Mouse (Mus musculus) limb, embryonic 10.5 days (tissue): Measurements from ENCODE around the gene Dnajc24. TPM values are rescaled to one million over a fixed set of nuclear protein-coding genes. Genes with fewer than 3 reads are reported as not detected.

Experiments used
- DNase-seq: peaks from one replicate; pipeline ENCODE4 v3.0.0-alpha.2; 2017; ENCODE audit warnings: low spot score
- H3K27ac ChIP-seq: fragments of 300-500 bp; sonication (generic); 2 replicates; pipeline ENCODE4 v1.5.1; 2016; ENCODE audit warnings: mild to moderate bottlenecking
- H3K27me3 ChIP-seq: fragments of 300-500 bp; sonication (generic); 2 replicates; pipeline ENCODE4 v1.6.1; 2016; ENCODE audit warnings: low read depth, mild to moderate bottlenecking; ENCODE audit not compliant: poor library complexity, severe bottlenecking
- H3K36me3 ChIP-seq: fragments of 300-500 bp; sonication (generic); 2 replicates; pipeline ENCODE4 v1.6.1; 2016; ENCODE audit warnings: mild to moderate bottlenecking, moderate library complexity
- H3K4me1 ChIP-seq: fragments of 300-500 bp; sonication (generic); 2 replicates; pipeline ENCODE4 v1.6.1; 2016
- H3K4me3 ChIP-seq: fragments of 300-500 bp; sonication (generic); 2 replicates; pipeline ENCODE4 v1.5.1; 2016; ENCODE audit warnings: mild to moderate bottlenecking, moderate library complexity
- H3K9me3 ChIP-seq: fragments of 300-500 bp; sonication (generic); replicated peaks from 2 replicates; pipeline ENCODE4 v1.6.1; 2016; ENCODE audit warnings: mild to moderate bottlenecking
- WGBS: fragments of 180-500 bp; shearing (Covaris S2); methylation state at CpG from one replicate; pipeline ENCODE4 v1.1.7; 2016; 5-methylcytosine and 5-hydroxymethylcytosine counted together
- microRNA-seq: library from miRNA; unstranded; fragments of <30 nt; microRNA quantifications from one replicate; pipeline ENCODE4, GENCODE M21; 2017
- polyA plus RNA-seq: library from polyadenylated mRNA; unstranded; fragments of >200 nt; fragmentation: Nextera tagmentation; extraction: Ambion mirVana; gene quantifications from 2 replicates; pipeline ENCODE4 v1.2.1, GENCODE M21; 2016

Dnajc24 gene
- polyA plus RNA-seq, 1 experiment from 2014 or later: 47.0 TPM

GRCm38 (mm10) chr2:105953862-105954261 lies 49.5 kb downstream of the Dnajc24 start:
- DNase-seq: no peak
- no peaks in the 10 kb centered on the region for H3K27me3 ChIP-seq
- H3K36me3 ChIP-seq: peaks cover 6% of the 10 kb centered on the region; the same call in 1 of the 2 replicates
- H3K4me1 ChIP-seq: no peaks in the 10 kb centered on the region
- H3K4me3 ChIP-seq: no peak overlapping the region
- 88% methylated on average over 4 of the region's 4 CpGs for WGBS
- H3K27ac ChIP-seq: no peak overlapping the region
- no peaks in the 10 kb centered on the region for H3K9me3 ChIP-seq

GRCm38 (mm10) chr2:105951350-105951940 lies 51.9 kb downstream of the Dnajc24 start:
- no peaks in the 10 kb centered on the region for H3K4me1 ChIP-seq
- WGBS: 96% methylated on average over 1 of the region's 1 CpGs
- no peaks in the 10 kb centered on the region for H3K9me3 ChIP-seq
- no peak overlapping the region for H3K4me3 ChIP-seq
- DNase-seq: no peak
- H3K27ac ChIP-seq: no peak overlapping the region
- H3K36me3 ChIP-seq: peaks cover 7% of the 10 kb centered on the region; the same call in 1 of the 2 replicates
- no peaks in the 10 kb centered on the region for H3K27me3 ChIP-seq

DNA sequence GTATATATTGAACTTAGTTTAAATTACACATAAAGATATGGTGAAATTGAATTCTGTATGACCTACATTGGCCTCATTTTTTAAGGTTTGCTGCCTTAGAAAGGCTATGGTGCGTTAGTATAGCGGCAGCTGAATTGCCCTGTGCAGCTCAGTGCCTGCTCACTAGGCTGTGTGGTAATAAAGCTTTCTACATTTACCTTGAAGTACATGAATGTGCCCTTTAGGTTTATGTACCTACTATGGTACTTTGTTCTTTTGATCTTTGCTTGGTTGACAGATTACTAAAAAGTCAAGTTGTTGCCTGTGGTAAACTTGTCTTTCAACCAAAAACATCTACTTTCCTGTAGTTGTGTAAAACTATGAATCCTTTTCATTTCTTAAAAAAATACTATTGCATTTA lies 53.2 kb downstream of the Dnajc24 start:
- Histone ChIP-seq H3K9me3 (no peaks in the 10 kb centered on the region), H3K27ac (no peak overlapping the region), H3K36me3 (peaks cover 7% of the 10 kb centered on the region; the same call in 1 of the 2 replicates), H3K4me1 (no peaks in the 10 kb centered on the region), H3K4me3 (no peak overlapping the region), H3K27me3 (no peaks in the 10 kb centered on the region)
- 93% methylated on average over 2 of the region's 2 CpGs for WGBS
- DNase-seq: no peak

DNA sequence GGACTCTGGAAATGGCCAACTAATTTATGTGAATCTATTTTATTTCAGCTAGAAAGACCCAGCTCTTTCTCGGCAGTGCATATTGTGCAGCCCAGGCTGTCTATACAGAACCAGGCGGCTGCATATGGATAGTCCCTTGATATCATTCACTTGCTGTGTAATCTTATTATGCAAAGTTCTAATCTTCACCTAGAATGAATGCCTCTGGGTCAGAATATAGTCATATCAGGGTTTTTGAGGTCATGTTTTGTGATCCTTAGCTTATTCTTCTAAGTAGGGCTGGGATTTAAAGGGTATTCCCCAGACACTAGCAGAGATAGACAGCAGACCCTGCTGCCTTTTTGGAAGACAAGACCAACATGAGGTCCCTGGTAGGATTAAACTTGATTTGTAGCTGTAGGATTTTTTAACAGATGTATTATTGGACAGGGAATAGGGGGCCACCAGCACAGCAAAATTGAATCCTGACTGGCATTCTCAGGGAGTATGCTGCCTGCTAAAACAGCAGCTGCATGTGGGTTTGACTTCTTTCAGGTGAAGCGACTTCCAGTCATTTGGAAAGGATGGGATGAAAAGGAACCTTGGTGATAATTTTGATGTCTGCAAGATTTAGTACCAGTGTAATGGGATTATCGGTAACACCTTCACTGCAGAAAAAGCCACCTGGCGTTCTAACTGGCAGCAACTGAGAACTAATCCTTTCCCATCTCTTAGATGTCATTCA lies 85.6 kb downstream of the Dnajc24 start:
- Histone ChIP-seq H3K4me3 (no peak overlapping the region), H3K27ac (no peak overlapping the region), H3K4me1 (no peaks in the 10 kb centered on the region), H3K27me3 (no peaks in the 10 kb centered on the region), H3K9me3 (no peaks in the 10 kb centered on the region), H3K36me3 (no peaks in the 10 kb centered on the region)
- DNase-seq: no peak
- 71% methylated on average over 5 of the region's 5 CpGs for WGBS

Small RNAs within 50 kb of the gene (microRNA-seq; reads per million reads assigned to microRNA genes)
- not detected for gene Gm22002

Other genes with a start within 250 kb of the Dnajc24 start
- gene Elp4, start 99.0 kb downstream of the Dnajc24 start, polyA plus RNA-seq: 39.2 and 48.7 TPM in 2 replicates
- gene Immp1l, start 98.9 kb downstream of the Dnajc24 start, polyA plus RNA-seq: 109 and 120 TPM in 2 replicates